Mouse (Mus musculus) megakaryocyte progenitor cell, adult 5-6 weeks (primary cell): Measurements from ENCODE around the gene Tigd4. TPM values are rescaled to one million over a fixed set of nuclear protein-coding genes. Genes with fewer than 3 reads are reported as not detected.

Experiments used
- ATAC-seq: replicated peaks from 2 replicates; pipeline ENCODE4 v1.8.0; 2016; ENCODE audit warnings: mild to moderate bottlenecking, moderate TSS enrichment, inconsistent platforms; ENCODE audit not compliant: poor library complexity
- total RNA-seq, 2 experiments: library from RNA; stranded (forward) in 1 of 2; stranded (reverse) in 1 of 2; fragments of 157-497, 149-512 nt in 1 of 2; fragments of 200-1000 nt in 1 of 2; gene quantifications; 2 replicates each; pipeline versions ENCODE4 v1.2.3 to v1.2.4; 2015 to 2017

The Tigd4 gene
- total RNA-seq, 2 experiments from 2014 or later: not detected

DNA sequence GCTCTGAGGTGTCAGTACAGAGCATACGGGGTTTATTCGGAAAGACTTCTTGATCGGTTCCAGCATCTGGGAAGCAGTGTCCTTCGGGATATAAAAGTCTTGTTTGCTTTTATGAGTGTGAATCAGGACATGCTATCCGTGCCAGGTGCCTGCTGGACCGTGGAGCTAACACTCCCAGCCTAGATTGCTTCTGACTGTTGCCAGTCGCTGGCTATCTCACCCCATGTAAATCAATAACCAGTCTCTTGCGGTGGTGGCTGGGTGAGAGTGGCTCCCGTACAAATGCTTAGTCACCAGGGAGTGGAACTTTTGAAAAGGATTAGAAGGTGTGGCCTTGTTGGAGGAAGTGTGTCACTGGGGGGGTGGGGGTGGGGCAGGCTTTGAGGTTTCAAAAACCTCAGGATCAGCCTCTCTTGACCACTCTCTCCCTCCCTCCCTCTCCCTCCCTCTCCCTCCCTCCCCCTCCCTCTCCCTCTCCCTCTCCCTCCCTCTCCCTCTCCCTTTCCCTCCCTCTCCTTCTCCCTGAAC is 16.9 kb downstream of the Tigd4 start:
- no peak for ATAC-seq

GRCm38 (mm10) chr3:84615050-84615855 is 21.9 kb downstream of the Tigd4 start:
- peak; percentile 90 for ATAC-seq

DNA sequence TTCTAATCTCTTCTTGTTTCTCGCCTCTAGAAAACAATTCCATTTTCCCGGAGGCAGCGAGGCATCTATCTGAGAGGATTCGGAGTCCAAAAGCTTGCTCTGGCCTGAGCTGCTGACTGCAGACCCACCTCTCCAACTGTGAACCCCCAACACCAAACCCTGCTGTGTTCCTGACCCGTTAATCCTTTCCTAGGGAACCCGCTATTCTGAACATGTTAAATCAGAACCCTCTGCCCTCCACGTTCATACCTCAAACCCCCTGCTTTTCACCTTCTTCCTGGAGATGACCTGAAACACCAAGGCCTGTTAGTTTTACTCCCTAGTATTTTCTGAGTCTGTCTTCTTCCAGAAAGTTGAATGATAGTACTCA is 22.5 kb downstream of the Tigd4 start:
- ATAC-seq: no peak

- ATAC-seq: no peak
Measured at GRCm38 (mm10) chr3:84618627-84619026, 25.3 kb downstream of the Tigd4 start.

- no peak for ATAC-seq
Measured at GRCm38 (mm10) chr3:84619056-84619455, 25.7 kb downstream of the Tigd4 start.

DNA sequence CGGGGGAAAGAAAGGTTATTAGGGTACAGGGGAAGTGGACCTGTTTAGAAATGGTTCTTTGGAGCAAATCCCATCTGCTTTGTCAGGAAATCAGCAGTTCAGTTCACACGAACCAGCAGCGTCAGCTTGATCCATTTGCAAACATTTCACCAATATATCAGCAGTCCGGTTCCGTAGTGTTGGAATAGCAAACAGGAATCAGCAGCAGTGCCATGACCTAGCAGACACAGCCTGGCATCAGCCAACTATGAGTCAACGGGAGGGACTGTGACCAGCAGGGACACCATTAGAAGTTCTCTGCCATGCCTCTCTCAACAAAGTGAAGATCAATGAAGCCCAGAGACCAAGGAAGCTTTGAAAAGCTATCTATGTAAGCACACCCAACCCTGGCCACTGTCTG is 26.4 kb downstream of the Tigd4 start:
- ATAC-seq: no peak

GRCm38 (mm10) chr3:84622026-84622425 is 28.7 kb downstream of the Tigd4 start:
- peak; percentile 85 for ATAC-seq

- no peak for ATAC-seq
Measured at GRCm38 (mm10) chr3:84631586-84631985, 38.2 kb downstream of the Tigd4 start.

DNA sequence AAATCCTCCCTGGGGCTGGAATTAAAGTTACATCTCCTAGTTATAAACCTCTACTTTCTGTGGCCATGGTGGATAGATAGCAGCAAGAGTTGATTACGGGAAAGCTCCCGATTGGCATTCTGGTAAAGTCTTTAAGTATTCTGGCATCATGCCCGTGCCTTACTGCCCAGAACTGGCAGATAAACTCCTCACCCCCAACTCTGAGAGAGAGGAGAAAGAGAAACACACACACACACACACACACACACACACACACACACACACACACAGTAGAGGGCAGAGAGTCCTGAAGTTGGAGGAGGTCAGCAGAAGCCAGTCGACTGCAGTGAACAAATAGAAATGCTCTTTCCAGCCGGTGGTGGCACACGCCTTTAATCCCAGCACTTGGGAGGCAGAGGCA is 43.7 kb downstream of the Tigd4 start:
- 0 out of 2 replicates have a peak, but pooled peaks have one; percentile 29 for ATAC-seq

- ATAC-seq: no peak
Measured at GRCm38 (mm10) chr3:84637890-84638578, 44.7 kb downstream of the Tigd4 start.

DNA sequence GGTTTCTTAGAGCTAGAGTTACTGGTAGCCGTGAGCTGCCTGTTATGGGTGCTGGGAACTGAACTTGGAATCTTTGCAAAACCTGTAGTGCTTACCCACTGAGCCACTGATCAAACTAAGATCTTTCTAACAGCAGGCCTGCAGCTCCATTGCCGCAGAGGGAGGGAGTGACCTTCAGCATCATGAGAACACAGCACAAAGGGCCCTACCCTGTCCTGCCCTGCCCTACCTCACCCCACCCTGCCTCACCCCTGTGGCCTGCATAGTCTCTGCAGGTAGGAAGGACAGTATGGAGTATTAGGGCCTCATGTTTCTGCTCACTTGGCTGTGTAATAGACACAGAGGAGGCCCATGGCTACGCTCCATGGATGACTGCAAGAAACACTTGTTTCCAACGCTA is 45.5 kb downstream of the Tigd4 start:
- no peak for ATAC-seq

DNA sequence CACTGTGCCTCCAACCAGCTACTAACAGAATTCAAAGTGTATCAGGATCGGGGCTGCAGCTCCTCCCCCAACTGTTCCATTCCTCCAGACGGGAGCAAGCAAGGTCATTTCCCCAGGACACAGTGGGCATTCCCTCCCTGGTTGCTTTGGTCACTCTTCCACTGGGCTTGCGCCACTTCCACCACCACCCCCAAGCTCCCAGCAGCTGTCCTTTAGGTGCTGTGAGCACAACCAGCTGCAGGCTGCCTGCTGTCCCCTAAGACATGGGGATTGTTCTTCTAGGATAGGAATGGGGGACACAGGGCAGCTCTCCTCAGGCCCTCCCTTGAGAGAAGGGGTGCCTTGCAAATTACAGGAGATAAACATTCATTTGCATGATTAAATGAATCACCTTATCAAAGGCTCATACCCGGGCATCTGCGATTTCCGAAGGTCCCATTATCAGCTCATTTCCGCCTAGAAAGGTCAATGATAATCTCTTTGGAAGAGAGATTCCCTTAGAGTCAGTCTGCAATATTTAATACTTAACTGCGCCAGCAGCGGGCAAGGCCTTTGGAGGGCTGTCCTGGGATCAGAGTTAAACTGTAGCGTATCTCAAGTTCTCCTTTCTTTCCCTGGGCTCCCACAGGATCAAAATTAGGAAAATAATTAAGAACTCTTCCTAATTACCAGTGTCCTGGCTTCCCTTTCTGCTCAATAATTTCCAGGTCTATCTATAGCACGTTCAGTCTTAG is 46.6 kb downstream of the Tigd4 start:
- no peak for ATAC-seq

GRCm38 (mm10) chr3:84640536-84640935 is 47.2 kb downstream of the Tigd4 start:
- no peak for ATAC-seq

GRCm38 (mm10) chr3:84641391-84641790 is 48.0 kb downstream of the Tigd4 start:
- no peak for ATAC-seq

GRCm38 (mm10) chr3:84642942-84643341 is 49.6 kb downstream of the Tigd4 start:
- no peak for ATAC-seq

GRCm38 (mm10) chr3:84645156-84646006 is 52.0 kb downstream of the Tigd4 start:
- ATAC-seq: peak; percentile 52

DNA sequence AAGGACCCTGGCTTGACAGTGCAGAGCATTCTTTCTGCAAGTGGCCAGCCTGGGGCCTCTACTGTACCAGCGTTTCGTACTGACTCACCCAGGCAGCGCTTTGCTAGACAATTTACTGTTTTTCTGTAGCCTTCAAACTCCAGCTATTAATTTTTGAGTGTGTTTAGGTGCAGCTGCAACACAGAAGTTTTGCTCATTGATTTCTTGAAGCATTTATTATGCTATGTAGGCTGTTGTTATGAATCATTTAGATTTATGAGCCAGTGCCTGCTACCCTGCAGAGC is 52.6 kb downstream of the Tigd4 start:
- no peak for ATAC-seq

GRCm38 (mm10) chr3:84646331-84646845 is 53.0 kb downstream of the Tigd4 start:
- ATAC-seq: no peak
